Mouse (Mus musculus): ENCODE measurements around the gene Rps6kb2. TPM values are rescaled to one million over a fixed set of nuclear protein-coding genes. Genes with fewer than 3 reads are reported as not detected.

The Rps6kb2 gene
- polyA plus RNA-seq (2016; fragmentation: Nextera tagmentation; extraction: Ambion mirVana), result 62.3 and 71.7 TPM in 2 replicates

DNA sequence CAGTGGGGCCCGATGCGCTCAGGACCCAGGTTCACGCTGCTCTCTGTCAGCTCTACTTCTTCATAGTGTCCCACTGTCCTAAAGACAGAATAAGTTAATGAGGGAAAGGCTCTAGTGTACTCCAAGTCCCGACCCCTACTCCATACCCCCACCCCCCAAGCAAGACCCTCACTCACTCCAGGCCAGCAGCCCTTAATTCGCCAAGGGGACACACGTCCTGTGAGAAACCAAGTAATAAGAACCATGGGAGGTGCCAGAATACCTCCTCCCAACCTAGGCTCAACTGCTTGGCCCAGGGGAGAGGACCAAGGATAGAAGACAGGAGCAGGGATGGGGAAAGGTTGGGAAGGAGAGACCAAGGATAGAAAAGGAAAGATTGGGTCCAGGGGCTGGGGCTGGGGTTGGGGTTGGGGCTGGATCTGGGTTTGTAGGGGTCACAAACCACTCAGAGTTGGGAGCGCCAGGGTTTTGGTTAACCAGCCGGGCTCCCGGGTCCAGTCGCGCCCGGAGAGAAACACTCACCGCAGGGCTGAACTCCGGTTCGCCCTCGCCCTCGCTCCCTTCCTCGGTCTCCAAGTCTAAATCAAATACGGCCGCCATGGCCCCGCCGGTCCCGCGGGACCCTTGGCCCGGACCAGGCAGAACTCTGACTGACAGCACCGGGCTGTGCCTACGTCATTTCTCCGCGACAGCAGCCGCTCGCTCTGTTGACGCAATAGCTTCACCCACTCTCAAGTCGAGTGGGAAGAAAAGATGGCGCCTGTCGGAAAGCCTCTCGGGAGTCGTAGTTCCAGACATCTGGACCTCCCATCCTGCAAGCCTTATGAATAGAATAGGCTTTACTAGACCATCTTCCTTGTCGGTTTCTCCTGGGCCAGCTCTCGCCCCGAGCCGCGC lies at the start of gene Rps6kb2:
TSS of gene Rps6kb2 (minus strand) at position 709 of the 897 bp plus-strand sequence.
- Histone ChIP-seq H3K27me3 (replicated peaks) (no peaks in the 10 kb centered on the region), H3K4me3 (peak within 1 kb of the TSS; percentile 68), H3K9ac (peak within 1 kb of the TSS; percentile 82), H3K27ac (peak within 1 kb of the TSS; percentile 62), H3K4me1 (peaks cover 8% of the 10 kb centered on the region), H3K4me2 (replicated peaks) (peak within 1 kb of the TSS; percentile 97), H3K9me3 (no peaks in the 10 kb centered on the region), H3K36me3 (peaks cover 32% of the 10 kb centered on the region)
- 7% methylated on average over 42 of the region's 42 CpGs for WGBS
- peak; percentile 93 for ATAC-seq (ENCODE audit: low FRiP score, low read depth)

DNA sequence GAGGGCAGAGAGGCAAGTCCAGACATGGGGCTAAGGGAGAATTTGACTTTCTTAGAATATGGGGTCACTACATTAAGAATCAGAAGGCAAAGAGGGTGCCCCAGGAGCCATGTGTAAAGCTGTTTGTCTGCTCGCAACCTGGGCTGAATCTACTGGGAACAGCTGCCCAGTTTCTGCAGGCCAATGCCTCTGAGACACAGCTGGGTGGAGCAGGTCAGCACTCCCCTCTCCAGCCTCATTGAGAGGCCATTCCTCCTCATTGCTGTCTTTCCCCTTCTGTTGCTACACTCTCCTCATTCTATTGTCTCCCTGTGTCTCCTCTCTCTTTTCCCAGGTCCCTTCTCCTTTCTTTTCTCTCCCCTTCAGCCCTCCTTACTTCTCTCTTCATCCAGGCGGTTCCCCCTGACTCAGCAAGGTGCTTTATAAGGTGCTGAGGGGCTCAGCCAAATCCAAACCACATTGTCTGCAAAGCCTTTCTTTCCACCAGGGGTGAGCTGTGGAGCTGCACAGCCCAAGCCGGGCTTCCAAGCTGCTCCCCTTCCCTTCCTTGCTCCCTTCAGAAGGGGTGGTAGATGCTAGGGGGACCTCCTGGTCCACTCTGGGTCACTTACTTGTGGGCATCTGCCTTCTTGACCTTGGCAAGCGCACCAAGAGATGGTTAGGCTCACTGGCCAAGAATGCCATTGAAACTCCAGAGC lies 48.9 kb upstream of the Rps6kb2 start:
- 30% methylated on average over 4 of the region's 4 CpGs for whole genome bisulfite sequencing
- Histone ChIP-seq H3K9me3 (no peaks in the 10 kb centered on the region), H3K4me3 (no peak overlapping the region), H3K9ac (no peak overlapping the region), H3K36me3 (no peaks in the 10 kb centered on the region), H3K27me3 (replicated peaks) (peaks cover 65% of the 10 kb centered on the region), H3K27ac (no peak overlapping the region), H3K4me2 (replicated peaks) (no peak overlapping the region), H3K4me1 (peaks cover 31% of the 10 kb centered on the region)
- no peak for ATAC-seq (ENCODE audit: low FRiP score, low read depth)

DNA sequence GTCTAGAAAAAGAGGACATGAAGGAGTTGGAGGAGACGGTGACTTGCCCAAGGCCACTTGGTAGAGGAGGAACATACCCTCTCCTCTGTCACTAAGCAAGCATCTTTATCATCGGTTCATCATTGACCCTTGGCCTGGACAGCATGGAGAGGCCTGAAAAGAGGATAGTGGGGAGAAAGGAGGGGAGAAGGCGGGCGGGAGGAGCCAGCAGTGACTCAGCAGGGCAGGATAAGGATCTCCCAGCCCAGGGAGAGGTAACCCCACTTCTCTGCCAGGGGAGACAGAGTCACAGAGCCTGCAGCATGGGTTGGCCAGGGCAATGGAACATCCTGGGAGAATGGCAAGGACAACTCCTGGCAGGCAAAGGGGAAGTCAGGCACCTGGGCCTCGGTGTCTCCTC lies 45.4 kb upstream of the Rps6kb2 start:
- no peak for ATAC-seq (ENCODE audit: low FRiP score, low read depth)
- Histone ChIP-seq H3K4me1 (peaks cover 2% of the 10 kb centered on the region), H3K36me3 (no peaks in the 10 kb centered on the region), H3K27ac (no peak overlapping the region), H3K4me2 (replicated peaks) (no peak overlapping the region), H3K9ac (no peak overlapping the region), H3K4me3 (no peak overlapping the region), H3K9me3 (no peaks in the 10 kb centered on the region), H3K27me3 (replicated peaks) (peaks cover 30% of the 10 kb centered on the region)
- 76% methylated on average over 5 of the region's 5 CpGs for WGBS

DNA sequence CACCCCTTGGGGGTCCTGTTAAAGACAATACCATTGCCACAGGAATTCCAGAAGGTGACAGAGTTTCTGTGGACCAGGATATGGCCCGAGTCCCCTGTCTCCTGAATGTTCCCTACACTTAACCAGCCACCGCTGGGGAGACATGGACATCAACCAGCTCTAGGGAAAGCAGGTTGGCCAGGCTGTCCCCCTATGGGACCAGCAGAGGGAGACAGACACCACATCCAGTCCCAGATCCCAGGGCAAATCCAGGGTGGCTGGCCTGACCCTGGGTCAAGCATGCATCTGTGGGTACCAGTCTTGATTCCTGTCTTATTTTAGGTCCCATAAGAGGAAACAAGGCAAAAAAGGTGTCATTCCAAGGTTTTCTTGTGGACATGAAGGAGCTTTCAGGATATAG lies 43.8 kb upstream of the Rps6kb2 start:
- no peak for ATAC-seq (ENCODE audit: low FRiP score, low read depth)
- Histone ChIP-seq H3K9me3 (no peaks in the 10 kb centered on the region), H3K27ac (no peak overlapping the region), H3K36me3 (no peaks in the 10 kb centered on the region), H3K4me3 (no peak overlapping the region), H3K4me1 (peaks cover 5% of the 10 kb centered on the region), H3K9ac (no peak overlapping the region), H3K27me3 (replicated peaks) (peaks cover 15% of the 10 kb centered on the region), H3K4me2 (replicated peaks) (no peak overlapping the region)
- 3% methylated on average over 2 of the region's 2 CpGs for WGBS

DNA sequence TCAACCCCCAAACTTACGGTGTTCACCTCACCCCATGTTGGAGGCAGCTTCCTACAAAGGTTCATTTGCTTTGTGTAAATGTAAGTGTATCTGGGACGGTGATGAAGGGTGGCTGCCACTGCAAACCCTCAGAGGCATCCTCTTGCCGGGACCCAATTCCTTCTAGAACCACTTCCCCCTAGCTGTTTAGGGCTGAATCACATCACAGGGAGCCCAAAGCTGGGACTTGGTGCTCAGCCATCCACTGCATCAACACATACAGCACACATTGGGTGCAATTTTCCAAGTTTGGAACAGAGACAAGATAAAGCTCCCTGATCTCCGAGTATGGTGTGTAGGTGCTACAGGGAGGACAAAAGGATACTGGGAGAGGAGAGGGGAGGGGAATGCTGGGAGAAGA lies 41.7 kb upstream of the Rps6kb2 start:
- Histone ChIP-seq H3K4me3 (no peak overlapping the region), H3K4me1 (peaks cover 20% of the 10 kb centered on the region), H3K9ac (no peak overlapping the region), H3K27ac (no peak overlapping the region), H3K27me3 (replicated peaks) (0 out of 2 replicates have a peak, but pooled peaks cover 4% of the 10 kb centered on the region), H3K36me3 (no peaks in the 10 kb centered on the region), H3K9me3 (no peaks in the 10 kb centered on the region), H3K4me2 (replicated peaks) (no peak overlapping the region)
- no peak for ATAC-seq (ENCODE audit: low FRiP score, low read depth)
- 75% methylated on average over 4 of the region's 4 CpGs for WGBS

DNA sequence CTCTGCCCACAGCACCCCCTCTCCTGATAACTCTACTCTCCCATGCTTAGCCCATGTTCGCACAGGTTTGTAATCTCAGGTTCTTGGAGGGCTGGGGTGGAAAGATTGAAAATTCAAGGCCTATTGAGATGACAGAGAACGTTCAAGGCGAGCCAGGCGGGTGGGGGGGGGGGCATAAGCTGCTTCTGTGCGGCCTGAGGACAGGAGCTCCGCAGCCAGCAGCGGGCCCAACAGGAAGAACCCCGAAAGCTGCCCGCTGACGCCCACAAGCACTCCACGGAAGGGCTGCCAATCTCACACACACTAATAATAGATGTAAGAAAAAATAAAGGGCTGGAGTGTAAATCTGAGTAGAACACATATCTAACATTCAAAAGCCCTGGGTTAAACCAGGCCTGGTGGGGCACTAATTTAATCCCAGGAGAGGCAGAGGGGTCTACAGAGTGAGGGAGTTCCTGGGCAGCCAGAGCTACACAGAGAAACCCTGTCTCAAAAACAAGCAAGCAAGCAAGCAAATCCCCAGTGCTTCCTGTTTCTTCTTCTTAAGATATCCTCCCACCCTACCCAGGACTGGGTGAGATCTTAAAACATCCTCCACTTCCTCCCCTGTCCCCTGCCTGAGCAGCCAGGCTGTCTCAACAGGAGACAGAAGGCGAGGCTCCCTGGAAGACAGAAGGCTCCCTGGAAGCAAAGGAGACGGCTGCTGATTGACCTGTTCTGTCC lies 40.6 kb upstream of the Rps6kb2 start:
- H3K27me3 ChIP-seq (replicated peaks), result 0 out of 2 replicates have a peak, but pooled peaks cover under 1% of the 10 kb centered on the region
- no peak for ATAC-seq (ENCODE audit: low FRiP score, low read depth)
- no peak overlapping the region for H3K4me2 ChIP-seq (replicated peaks)
- no peak overlapping the region for H3K9ac ChIP-seq
- H3K4me3 ChIP-seq, result no peak overlapping the region
- H3K36me3 ChIP-seq, result 0 out of 2 replicates have a peak, but pooled peaks cover 3% of the 10 kb centered on the region
- H3K9me3 ChIP-seq, result no peaks in the 10 kb centered on the region
- WGBS, result 71% methylated on average over 13 of the region's 13 CpGs
- peaks cover 20% of the 10 kb centered on the region for H3K4me1 ChIP-seq
- no peak overlapping the region for H3K27ac ChIP-seq

DNA sequence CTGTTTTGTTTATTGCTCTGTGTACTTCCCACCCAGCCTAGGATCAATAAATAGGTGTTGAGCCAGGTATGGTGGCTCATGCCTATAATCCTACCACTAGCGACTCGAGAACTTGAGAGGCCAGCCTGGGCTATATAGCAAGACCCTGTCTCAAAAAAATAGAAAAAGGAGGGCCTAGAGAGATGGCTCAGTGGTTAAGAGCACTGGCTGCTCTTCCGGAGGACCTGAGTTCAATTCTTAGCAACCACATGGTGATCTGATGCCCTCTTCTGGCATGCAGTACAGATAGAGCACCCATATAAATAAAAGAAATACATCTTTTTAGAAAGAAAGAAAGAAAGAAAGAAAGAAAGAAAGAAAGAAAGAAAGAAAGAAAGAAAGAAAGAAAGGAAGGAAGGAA lies 40.0 kb upstream of the Rps6kb2 start:
- Histone ChIP-seq H3K36me3 (0 out of 2 replicates have a peak, but pooled peaks cover 3% of the 10 kb centered on the region), H3K9ac (no peak overlapping the region), H3K27ac (no peak overlapping the region), H3K4me3 (no peak overlapping the region), H3K4me1 (peaks cover 20% of the 10 kb centered on the region), H3K4me2 (replicated peaks) (0 out of 2 replicates have a peak overlapping the region, but pooled peaks have one; percentile 88), H3K9me3 (no peaks in the 10 kb centered on the region), H3K27me3 (replicated peaks) (no peaks in the 10 kb centered on the region)
- WGBS, result 61% methylated on average over 3 of the region's 3 CpGs
- no peak for ATAC-seq (ENCODE audit: low FRiP score, low read depth)

DNA sequence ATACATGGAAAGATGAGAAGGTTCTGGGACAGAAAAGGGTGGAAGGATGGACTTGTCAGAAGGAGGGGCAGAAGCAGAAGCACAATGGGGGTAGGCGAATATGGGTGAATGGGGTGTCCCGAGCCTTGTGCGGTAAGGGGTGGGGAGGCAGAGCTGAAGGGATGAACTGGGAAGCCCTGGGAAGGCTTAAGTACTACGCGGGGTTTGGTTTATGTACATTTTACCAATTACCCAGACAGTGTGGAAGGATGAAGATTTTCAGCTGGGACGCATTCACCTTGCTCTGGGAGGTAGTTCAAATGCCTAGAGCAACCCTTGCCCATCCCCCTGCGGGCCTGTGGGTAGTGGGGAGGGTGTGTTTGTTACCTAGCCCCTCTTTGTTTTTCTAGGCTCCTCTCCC lies 39.0 kb upstream of the Rps6kb2 start:
- H3K36me3 ChIP-seq, result peaks cover 10% of the 10 kb centered on the region; the same call in 1 of the 2 replicates
- 33% methylated on average over 7 of the region's 7 CpGs for WGBS
- peak overlapping the region; percentile 88 for H3K4me2 ChIP-seq (replicated peaks)
- H3K27me3 ChIP-seq (replicated peaks), result no peaks in the 10 kb centered on the region
- peak; percentile 7; the same call in 1 of the 2 replicates for ATAC-seq (ENCODE audit: low FRiP score, low read depth)
- H3K4me1 ChIP-seq, result peaks cover 20% of the 10 kb centered on the region
- no peak overlapping the region for H3K27ac ChIP-seq
- H3K9ac ChIP-seq, result peak overlapping the region; percentile 60
- H3K4me3 ChIP-seq, result peak overlapping the region; percentile 63
- no peaks in the 10 kb centered on the region for H3K9me3 ChIP-seq

DNA sequence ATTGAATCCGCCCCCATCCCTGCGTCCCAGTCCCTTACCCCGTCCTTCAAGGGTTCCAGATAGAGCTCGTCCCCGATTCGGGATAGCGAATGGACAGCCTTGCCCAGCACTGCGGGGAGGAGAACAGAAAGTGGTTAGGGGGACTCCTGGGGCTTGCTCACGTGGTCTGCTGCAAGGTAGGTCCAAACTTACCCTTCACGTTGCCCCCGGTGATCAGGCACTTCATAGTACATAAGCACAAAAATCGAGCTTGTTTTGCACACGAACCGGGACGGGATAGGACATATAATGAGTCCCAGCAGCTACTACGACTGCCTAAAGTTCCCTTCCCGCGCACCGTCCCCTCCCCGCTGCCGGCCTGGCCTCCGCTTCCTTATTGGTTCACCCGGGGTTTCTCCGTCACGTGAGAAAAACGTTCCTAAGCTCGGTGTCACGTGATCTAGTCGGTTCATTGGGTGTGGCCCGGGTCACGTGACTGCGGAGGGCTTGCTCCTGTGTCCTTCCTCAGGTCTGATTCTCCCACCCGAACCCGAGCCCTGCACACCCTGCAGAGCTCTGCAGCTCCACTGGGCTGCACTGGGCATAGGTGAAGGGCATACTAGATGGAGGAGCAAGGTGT lies 38.2 kb upstream of the Rps6kb2 start, which contains the start of gene Rad9a:
TSS of gene Rad9a (minus strand) at position 372 of the 619 bp plus-strand sequence.
- no peak within 1 kb of the TSS for H3K27ac ChIP-seq
- H3K4me3 ChIP-seq, result peak within 1 kb of the TSS; percentile 63
- WGBS, result under 1% methylated on average over 34 of the region's 34 CpGs
- peaks cover 17% of the 10 kb centered on the region for H3K36me3 ChIP-seq
- no peaks in the 10 kb centered on the region for H3K27me3 ChIP-seq (replicated peaks)
- H3K9ac ChIP-seq, result peak within 1 kb of the TSS; percentile 65
- peak; percentile 82 for ATAC-seq (ENCODE audit: low FRiP score, low read depth)
- H3K4me2 ChIP-seq (replicated peaks), result peak within 1 kb of the TSS; percentile 88
- H3K9me3 ChIP-seq, result no peaks in the 10 kb centered on the region
- peaks cover 24% of the 10 kb centered on the region for H3K4me1 ChIP-seq

DNA sequence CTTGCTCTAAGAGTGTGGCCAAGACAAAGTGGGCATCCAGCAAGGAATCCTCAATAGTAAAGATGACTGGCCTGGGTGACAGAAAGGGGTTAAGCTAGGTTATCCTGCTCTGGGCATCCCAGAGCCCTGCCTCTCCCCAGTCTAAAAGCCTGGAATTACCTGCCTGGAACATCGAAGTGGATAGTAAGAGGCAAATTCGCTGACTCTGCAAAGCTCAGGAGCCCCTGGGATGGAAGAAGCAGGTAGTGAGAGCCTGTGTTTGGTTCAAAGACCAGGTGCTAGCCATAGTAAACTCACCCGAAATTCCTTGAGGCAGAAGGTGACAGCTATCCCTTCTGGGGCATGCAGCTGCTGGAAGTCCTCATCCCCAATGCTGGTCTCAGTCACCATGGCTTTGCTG lies 34.0 kb upstream of the Rps6kb2 start:
- peaks cover 50% of the 10 kb centered on the region for H3K36me3 ChIP-seq

DNA sequence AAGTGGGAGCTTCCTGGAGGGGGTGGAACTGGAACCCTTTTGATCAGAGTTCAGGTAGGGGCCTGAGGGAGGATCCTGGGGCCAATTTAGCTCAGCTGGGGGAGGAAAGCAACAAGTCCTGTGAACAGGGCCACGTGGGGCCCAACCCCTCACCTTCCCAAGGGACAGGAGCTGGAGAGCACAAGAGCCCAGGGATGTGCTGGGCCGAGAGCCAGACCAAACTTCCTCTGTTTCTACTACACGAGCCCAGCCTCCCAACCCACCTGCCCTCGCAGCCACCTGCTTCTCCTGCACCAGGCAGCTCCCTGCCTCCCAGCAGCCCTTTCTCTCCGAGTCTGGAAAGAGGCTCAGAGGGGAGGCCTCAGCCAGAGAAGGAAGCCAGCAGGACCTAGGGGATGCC lies 33.4 kb upstream of the Rps6kb2 start:
- Histone ChIP-seq H3K9ac (no peak overlapping the region), H3K27ac (no peak overlapping the region), H3K4me2 (replicated peaks) (no peak overlapping the region), H3K9me3 (no peaks in the 10 kb centered on the region), H3K4me1 (peaks cover 31% of the 10 kb centered on the region), H3K27me3 (replicated peaks) (no peaks in the 10 kb centered on the region), H3K4me3 (no peak overlapping the region), H3K36me3 (peaks cover 50% of the 10 kb centered on the region)
- no peak for ATAC-seq (ENCODE audit: low FRiP score, low read depth)
- WGBS, result 38% methylated on average over 5 of the region's 5 CpGs

More for the DNA sequence above, 34.0 kb upstream of the Rps6kb2 start:
- no peak for ATAC-seq (ENCODE audit: low FRiP score, low read depth)
- Histone ChIP-seq H3K4me3 (no peak overlapping the region), H3K9me3 (no peaks in the 10 kb centered on the region), H3K9ac (no peak overlapping the region), H3K27ac (no peak overlapping the region), H3K4me1 (peaks cover 35% of the 10 kb centered on the region), H3K27me3 (replicated peaks) (no peaks in the 10 kb centered on the region), H3K4me2 (replicated peaks) (no peak overlapping the region)
- WGBS, result 74% methylated on average over 3 of the region's 3 CpGs

Data from neural tube, embryonic 12.5 days (tissue).